Mouse (Mus musculus): ENCODE results near the gene Gtf3c2. TPM values are rescaled to one million over a fixed set of nuclear protein-coding genes. Genes with fewer than 3 reads are reported as not detected.
A peak's percentile ranks its signal among the peaks of the same experiment; 100 is the strongest.
"Not testable (repeated sequence)": the region's sequence is repeated elsewhere in the genome, so short reads cannot be mapped to it uniquely, and the experiment has no call there.

Gene Gtf3c2
- polyA plus RNA-seq (2017; shearing (Covaris generic)), result 10 to 100 TPM; 64.6 to 66.3 TPM

DNA sequence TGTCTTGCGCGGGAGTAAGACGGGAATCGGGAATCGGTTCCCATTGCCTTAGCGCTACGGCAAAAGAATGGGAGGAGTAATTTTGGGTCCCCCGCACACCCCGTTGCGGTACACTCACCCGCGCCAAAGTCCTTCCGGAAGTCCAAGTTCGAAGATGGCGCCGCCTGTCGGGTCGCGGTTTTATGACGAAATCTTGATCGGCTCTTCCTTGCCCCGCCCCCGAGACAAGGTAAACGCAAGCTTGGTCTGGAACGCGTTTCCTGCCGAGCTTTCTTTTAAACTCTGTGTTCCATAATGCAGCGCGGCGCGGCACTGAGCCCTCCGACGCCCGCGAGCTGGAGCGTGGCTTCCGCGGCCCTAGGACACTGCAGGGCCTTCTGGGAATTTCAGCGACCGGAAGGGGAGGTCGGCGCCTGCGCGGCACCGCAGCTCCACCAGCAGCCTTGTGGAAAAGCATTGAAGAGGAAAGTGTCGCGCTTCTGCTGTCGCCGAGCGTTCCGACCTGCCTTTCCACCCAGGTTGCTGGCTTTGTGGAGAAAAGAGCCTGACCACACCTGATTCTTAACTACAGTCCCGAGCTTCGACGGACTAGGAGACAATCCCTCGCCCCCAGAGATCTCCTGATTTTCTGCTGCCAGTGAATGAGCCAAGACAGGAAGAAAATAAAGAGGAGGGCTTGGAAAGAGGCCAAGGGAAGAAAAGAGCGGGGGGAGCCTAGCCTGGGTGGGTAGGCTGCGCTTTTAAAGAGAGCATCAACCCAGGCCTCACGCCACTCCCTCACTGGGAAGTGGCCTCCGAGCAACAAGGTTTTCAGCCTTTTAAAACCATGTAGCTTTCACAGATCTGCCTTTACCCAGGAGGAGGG lies at the start of gene Gtf3c2, which contains the start of gene Gm29609:
TSS of gene Gtf3c2 (minus strand) at position 379 of the 865 bp plus-strand sequence.
TSS of gene Gm29609 (minus strand) at position 146 of the 865 bp plus-strand sequence.
- ATAC-seq, result peak; percentile 95

DNA sequence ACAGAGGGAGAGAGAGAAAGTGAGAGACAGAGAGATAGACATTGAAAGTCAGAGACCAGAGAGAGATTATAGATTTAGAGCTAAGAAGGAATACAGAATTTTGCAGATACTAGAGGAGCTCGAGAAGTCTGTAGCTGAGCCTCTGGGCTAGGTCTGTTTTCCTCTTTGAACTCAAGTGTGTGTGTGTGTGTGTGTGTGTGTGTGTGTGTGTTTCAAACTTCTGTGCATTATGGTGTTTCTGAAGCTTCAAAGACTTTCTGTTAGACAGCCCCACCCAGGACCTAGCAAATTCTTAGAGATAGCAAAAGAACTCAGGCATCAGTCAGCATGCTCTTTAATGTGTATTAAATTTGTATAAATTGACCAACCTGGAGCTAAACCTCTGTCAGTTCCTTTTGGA lies 46.7 kb upstream of the Gtf3c2 start:
- ATAC-seq, result no peak

DNA sequence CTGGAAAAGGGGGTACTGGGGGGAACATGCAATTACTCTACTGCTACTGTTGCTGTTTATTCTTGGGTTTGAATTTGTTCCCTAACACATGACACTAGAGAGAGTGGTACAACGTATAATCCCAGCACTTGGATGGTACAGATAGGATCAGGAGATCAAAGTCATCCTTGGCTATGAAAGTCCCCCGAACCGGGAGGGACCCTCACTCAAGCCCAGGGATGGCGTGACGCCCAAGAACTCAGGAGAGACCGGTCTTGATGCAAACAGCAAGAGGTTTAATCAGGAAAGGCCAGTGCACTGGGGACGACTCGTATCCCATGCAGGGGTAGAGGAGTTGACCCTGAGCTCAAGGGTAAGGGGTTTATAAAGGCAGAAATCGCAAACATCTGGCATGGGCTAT lies 42.8 kb upstream of the Gtf3c2 start:
- no peak for ATAC-seq

DNA sequence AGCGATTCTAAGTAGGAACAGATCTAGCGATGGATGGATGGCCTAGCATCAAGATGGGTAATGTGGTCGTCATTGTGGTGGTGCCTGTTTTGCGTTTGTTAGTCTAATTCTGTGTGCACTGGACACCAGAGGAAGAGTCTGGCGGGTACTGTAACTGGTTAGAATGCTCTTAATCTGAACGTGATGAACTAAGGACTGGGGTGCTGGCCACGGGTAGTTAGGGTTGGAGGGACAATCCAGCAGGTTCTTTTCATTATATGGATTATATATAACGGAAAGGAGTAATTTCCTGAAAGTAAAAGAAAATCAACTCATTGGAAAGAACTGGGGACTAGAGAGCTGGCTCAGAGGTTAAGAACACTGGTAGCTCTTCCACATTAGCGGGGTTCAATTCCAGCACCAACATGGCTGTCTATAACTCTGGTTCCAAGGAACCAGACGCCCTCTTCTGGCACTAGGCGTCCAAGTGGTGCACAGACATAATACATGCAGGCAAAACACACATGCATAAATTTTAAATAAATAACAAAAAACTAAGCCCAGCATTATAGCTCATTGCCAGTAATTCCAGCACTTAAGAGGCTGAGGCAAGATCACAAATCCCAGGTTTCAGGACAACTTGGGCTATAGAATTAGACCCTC lies 41.5 kb upstream of the Gtf3c2 start:
- no peak for ATAC-seq

DNA sequence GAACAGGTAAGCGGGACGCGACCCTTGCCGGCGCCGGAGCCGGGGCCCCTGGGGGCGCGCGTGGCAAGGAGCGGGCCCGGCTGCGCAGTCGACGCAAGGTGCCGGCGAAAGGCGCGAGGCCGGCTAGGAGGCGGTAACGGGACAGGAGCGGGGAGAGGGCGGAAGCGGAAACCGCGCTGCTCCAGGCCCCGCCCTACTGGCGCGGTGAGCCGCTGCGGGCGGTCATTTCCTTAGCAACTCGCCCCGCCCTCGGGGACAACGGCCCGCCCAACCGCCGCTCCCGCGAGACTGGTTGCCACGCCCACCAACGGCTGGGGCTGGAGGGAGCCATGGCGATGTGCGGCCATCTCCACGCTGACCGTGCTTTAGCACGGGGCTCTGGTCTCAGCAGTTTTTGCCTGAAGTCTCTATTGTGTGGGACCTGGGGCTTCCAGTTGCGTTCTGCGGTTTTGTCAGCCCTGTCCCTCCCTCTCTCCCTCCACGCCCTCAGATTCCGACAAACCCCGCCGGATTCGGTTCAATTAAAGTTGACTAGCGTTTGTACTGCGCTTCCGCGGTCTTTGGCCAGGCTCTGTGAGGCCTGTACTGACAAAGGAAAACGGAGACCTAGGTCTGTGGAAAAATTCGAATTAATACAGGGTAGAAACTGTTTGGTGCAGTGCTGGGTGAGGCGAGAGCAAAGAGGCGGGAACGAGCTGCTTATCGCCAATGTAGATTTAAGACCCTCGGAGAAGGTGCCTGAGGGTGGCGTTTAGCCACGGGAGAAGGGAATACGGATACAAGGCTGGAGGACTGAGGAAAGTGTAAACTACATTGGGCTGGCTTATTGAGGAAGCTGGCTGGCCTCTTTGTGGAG lies 40.7 kb upstream of the Gtf3c2 start, which contains the start of gene Ppm1g:
TSS of gene Ppm1g (minus strand) at position 240 of the 856 bp plus-strand sequence.
- peak; percentile 88 for ATAC-seq

DNA sequence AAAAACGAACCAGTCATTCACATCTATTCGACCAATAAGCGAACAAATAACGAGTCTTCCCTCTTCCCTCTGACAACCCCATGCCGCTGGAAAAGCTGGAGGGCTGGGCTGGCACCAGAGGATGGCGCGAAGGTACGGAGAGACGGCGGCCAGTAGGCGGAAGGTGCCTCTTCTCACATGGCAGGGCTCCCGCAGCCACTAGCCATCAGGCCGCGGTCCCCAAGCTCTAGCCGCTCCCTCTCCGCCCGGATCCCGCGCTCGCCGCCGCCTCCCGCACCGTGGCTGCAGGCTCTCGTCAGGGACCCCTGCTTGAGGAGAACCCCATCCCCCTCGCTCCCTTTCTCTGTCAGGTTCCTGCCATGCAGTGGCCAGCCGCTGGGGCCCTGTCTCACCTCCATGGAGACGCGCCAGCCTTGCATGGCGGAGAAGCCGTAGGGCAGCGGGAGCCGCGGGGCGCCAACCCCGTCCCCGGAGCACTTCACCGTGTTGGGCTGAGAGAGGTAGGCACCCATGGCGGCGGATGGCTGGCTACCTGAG lies 40.0 kb upstream of the Gtf3c2 start:
- peak; percentile 12 for ATAC-seq

DNA sequence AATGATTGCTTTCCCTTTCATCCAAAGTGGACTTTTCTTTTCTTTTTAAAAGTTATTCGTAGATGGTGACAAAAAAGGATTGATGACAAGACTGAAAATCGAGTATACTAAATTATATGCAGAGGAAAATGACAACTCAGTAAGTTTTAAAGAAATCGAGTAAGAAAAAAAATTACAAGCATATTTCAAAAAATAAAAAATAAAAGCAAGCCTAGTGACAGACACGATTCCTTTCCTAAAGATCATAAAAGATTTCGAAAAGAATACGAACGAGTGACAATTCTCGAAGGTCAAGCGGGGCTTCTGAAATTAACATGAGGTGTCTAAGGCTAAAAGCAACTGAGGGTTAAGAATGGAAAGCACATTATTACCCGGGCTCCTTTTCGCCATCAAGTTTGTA lies 39.5 kb upstream of the Gtf3c2 start:
- ATAC-seq, result no peak

DNA sequence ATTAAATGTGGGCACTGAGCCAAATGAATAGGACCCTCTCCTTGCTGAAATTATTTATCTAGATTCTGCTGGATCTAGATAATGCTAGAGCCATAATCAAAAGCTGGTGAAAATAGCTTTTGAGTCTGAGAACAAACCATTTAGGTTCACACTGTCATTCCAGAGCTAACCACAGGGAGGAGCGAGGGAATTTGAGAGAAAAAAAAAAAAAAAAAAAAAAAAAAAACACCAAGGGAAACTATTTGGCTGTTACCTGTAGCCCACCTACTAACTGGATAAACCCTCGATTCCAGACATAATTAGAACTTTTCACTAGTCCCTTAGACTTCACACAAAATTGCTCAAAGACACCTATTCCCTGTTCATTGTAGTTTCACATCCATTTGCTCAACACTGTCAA lies 39.1 kb upstream of the Gtf3c2 start:
- ATAC-seq, result no peak

DNA sequence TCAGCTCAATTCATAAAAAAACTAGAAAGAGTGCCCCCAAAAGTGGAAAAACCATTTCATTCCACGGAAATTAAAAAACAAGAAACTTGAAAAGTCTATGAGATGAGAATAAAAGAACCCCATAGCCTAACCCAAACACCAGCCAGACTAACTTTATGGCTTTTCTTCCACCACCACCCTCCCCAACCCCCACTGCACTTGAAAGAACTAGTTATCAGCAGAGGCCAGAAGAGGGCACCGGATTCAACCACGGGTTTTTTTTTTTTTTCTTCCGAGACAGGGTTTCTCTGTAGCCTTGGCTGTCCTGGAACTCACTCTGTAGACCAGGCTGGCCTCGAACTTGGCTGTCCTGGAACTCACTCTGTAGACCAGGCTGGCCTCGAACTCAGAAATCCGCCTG lies 38.4 kb upstream of the Gtf3c2 start:
- no peak for ATAC-seq

DNA sequence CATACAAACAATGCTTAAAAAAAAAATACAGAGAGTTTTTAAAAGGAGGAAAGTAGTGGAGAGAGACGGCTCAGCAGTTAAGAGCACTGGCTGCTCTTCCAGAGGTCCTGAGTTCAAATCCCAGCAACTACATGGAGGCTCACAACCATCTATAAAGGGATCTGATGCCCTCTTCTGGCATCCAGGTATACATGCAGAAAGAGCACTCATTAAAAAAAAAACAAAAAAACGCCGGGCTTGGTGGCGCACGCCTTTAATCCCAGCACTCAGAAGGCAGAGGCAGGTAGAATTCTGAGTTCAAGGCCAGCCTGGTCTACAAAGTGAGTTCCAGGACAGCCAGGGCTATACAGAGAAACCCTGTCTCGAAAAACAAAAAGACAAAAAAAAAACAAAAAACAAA lies 36.6 kb upstream of the Gtf3c2 start:
- ATAC-seq, result not testable (repeated sequence)

DNA sequence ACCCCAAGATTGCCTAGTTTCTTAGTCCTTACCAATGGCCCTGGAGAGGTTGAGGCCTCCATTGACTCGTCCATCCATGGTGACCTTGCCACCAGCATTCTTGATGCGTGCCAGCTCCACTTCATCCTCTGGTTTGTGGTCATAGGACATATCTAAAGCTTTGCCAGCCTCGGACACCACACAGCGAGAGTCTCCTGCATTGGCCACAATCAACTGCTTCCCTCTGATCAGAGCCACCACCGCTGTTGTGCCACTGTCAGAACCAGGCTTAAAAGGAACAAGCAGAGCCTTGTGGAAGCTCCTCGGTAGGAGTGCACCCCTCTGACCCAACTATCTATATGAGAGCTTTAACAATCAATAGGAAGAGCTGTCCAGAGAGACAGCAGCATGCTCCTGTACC lies 24.5 kb upstream of the Gtf3c2 start:
- no peak for ATAC-seq

DNA sequence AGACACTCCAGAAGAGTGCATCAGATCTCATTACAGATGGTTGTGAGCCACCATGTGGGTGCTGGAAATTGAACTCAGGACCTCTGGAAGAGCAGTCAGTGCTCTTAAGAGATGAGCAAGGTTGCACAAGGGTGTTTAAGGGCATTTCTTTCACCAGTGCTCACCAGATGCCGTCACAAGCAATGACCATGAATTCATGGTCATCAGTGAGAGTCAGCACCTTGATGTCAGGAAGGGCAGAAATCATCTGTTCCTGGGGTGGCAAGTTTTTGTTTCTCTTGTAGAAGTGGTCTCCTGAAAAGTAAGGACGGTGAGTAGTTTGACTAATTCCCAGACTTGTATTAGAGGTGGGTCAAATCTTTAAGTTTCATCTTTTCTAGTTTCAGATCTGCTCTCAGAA lies 23.9 kb upstream of the Gtf3c2 start:
- no peak for ATAC-seq

DNA sequence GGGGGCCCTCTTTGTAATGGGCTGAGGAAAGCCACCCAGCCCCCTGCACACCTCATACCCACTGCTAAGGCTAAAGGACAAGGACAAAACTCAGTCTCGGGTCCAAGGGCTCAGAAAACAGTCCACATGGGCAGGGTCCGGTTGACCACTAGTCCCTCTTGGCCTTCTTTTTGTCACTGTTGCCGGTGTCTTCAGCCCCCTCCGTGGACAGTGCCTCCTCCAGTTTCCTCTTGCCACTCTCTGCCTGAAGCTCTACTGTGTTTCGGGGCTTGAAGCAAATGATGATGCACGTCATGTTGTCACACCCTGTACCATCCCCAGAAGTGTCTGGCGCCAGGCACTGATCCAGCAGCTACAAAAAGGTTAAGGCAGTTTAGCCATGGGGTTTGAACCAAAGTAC lies 23.0 kb upstream of the Gtf3c2 start:
- no peak for ATAC-seq

DNA sequence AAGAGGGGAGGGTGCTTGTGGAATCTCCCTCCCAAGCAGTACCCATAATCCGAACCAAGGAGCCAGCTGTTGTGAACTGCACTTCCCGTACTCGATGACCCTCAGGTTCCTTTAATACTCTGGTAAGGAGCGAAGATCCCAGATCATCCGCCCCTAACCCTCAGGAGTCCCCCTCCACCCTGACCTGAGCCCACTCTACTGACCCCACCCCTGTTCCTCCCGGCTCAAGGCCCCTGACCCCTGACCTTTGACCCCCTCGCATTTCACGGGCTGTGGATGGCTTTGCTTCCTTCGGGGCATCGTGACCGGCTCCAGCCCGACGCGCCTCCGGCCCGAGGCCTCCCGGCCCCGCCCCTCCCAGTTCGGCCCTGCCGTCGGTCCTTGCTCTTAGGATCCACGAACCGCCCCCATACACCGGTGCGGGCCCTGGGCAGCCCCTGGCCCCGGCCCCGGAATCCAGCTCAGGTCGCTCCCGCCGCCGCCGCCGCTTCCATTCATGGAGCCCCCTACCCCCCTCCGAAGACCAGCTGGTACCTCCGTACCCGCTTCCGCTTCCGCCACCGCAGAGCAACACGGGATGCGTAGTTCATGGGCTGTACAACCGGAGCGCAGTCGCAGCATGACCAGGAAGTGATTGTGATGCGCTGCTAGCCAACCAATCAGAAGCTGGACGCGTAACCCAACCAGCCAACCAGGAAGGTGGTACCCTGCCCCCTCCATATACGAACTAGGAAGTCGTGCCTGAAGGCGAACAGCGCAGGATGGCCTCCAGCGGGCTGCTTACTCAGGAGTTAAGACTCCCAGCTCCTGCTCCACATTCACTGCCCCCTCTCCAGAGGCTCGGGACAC lies 22.0 kb upstream of the Gtf3c2 start, which contains the start of gene Zfp513:
TSS of gene Zfp513 (minus strand) at position 562 of the 849 bp plus-strand sequence.
- peak; percentile 99 for ATAC-seq

DNA sequence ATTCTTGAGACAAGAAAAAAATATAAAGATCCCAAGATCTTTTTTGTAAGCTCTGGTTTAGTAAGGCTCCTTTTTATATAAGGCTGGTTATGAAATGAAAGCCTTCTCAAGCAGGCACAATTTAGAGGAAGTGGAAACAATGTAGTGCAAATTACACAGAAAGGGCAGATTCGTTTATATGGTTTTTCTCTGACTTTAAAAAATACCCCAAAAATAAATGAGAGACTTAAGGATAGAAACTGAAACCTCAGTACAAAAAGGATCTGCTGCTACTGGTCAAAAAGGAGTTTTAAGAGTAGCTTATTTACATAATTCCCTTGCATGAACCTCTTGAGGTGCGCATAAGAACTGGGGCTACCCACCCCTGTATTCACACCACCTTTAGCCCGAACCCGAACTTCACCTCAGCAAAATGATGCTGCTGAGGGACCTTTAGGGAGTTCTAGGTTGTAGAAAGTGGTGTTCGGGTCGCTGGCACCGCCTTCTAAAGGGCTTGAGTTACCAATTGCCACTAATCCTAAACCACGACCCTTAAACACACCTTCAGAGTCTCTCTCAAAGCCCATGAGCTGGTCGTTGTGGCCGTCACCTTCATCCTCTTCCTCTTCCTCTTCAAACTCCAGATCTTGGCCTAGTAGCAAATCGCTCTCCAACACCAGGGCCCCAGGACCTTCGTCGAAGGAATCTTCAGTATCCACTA lies 21.2 kb upstream of the Gtf3c2 start:
- ATAC-seq, result no peak

DNA sequence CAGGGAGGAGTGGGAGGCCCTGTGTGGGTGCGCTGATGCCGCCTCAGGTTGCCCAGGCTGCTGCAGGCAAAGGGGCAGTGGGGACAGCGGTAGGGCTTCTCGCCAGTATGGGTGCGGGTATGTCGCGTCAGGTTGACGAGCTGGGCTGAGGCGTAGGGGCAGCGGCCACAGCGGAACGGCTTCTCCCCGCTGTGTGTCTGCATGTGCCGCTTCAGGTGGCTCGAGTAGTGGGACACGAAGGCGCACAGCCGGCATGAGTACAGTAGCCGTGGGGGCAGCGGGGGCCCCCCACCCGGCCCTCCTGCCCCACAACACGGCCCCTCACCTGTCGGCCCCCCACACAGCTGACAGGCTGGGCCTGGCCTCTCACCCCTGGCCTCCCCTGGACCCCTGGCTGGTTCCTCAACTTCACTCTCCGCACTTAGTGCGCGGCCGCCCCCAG lies 20.4 kb upstream of the Gtf3c2 start:
- ATAC-seq, result no peak

DNA sequence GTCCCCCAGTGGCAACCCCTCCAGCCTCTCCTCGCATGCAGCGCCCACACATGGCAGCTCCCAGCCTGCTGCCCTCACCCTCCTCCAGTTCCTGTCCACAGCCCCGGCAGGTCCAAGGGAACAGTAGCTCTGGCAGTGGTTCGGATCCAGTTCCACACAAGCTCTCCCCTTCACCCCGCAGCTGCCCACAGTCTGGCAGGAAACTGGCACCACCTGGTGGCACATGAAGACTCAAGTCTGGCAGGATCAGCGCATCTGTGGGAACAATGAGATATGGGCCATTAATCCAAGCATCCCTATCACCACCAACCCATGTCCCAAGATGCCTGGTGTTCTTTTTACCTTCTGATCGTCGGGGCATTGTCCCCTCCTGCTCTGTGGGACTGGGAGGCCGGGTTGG lies 19.9 kb upstream of the Gtf3c2 start:
- ATAC-seq, result no peak

DNA sequence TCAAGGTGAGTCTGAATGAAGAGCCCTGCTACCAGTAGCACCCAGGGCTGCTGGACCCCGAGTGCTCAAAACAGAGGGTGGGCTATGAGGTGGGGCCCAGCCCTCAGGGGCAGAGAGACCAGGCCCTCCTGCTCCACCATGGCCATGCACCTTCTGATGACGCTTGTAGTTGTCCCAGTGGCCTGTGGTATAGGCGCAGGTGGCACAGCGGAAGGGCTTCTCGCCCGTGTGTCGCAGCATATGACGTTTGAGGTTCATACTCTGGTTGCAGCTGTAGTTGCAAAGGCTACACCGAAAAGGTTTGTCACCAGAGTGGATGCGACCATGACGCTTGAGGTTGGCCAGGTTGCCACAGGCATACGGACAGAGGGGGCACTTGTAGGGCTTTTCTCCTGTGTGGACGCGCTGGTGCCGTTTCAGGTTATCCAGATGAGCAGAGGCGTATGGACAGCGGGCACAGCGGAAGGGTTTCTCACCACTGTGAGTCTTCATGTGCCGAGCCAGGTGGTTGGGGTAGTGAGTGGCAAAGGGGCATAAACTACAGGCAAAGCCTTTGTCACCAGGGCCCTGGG lies 19.5 kb upstream of the Gtf3c2 start:
- no peak for ATAC-seq

DNA sequence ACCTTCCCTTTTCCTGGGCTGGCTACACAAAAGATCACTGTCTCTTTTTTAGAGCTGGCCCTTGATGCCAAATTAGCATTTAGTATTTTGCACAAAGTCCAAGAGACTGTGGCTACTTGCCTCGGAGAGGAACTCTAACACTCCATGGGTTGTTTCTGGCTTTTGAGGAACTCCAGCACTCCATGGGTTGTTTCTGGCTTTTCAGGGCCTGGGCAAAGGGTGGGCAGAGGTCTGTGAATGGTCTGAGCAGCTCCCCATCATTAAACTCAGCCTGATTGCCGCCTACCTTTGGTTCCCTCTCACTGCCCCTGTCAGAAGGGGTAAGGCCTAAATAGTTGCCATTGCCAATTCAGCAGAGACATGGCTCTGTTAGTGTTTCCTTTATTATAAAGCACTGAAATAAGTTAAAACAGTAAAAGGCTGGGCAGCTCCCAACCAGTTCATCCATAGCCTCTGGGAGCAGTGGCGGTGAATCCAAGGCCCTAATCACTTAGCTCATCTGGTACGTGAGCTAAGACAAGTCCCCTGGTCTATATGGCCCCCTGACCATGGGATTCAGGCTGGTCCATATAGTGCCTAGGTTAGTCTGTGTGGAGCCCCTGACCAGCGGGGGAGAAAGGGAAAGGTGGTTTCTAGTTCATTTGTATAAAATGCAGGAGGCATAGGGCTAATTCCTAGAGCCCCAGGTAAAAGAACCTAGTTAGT lies 18.8 kb upstream of the Gtf3c2 start:
- no peak for ATAC-seq

DNA sequence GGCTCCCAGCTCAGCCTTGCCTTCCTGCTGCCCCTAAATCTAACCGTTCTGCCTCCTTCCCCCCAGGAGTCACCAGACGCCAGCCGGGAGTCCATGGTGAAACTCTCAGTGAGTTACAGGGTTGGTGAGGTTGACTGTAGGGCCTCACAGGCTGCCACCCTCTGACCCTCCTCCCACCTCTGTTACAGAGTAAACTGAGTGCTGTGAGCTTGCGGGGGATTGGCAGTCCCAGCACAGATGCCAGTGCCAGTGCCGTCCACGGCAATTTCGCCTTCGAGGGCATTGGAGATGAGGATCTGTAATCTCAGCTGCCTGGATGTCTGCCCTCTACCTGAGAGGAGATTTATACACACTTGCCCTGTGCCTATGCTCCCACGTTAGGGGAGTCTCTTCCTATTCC lies 18.2 kb upstream of the Gtf3c2 start:
- ATAC-seq, result no peak
